Mouse (Mus musculus) MEL (cell line): ENCODE measurements around the gene Tcf15.

ENCODE experiments used
- CTCF ChIP-seq, 3 experiments: IDR thresholded peaks in 2 of 3; conservative IDR thresholded peaks in 1 of 3; 2 replicates each; pipeline ENCODE4 v1.5.1; 2011 to 2012; ENCODE audit warnings: low read length in 3 of 3, low read depth in 2 of 3, mild to moderate bottlenecking in 2 of 3, improper control_type of control experiment in 1 of 3, inconsistent platforms in 1 of 3, mixed read lengths in 1 of 3, moderate library complexity in 1 of 3; ENCODE audit not compliant: control insufficient read depth in 1 of 3, insufficient read depth in 1 of 3, poor library complexity in 1 of 3, severe bottlenecking in 1 of 3
- E2F4 ChIP-seq: IDR thresholded peaks from 2 replicates; pipeline ENCODE4 v1.6.1; 2011; ENCODE audit warnings: low read depth, low read length, improper control_type of control experiment, borderline replicate concordance

GRCm38 (mm10) chr2:152119228-152119865 is 24.0 kb upstream of the Tcf15 start:
- TF ChIP-seq E2F4 (no peak), CTCF (IDR thresholded peaks at IDR 0.05 in 2 of 3, conservative IDR thresholded peaks at IDR 0.05 in 1 of 3; ENCODE audit: control insufficient read depth in 1 of 3, insufficient read depth in 1 of 3, low read depth in 2 of 3, low read length in 3 of 3, poor library complexity in 1 of 3, severe bottlenecking in 1 of 3) (no peak)
